Mouse (Mus musculus) spleen, adult 2 months (tissue): ENCODE data around the gene Ccdc141.

Experiments used
- CTCF ChIP-seq: fragments of 200-500 bp; IDR thresholded peaks from 2 replicates; pipeline ENCODE4 v1.5.1; 2011; ENCODE audit warnings: mild to moderate bottlenecking, inconsistent platforms; ENCODE audit not compliant: insufficient read depth, insufficient read length, insufficient replicate concordance; ENCODE audit errors: extremely low read depth
- POLR2A ChIP-seq: fragments of 200-500 bp; IDR thresholded peaks from 2 replicates; pipeline ENCODE4 v1.6.1; 2011; ENCODE audit warnings: low read depth, low read length, inconsistent platforms

GRCm38 (mm10) chr2:77206951-77207350 is 36.5 kb upstream of the Ccdc141 start:
- TF ChIP-seq POLR2A: no peak
- TF ChIP-seq CTCF: no peak
